Mouse (Mus musculus): ENCODE results near the gene Olfr689.
"Not testable (repeated sequence)": the region's sequence is repeated elsewhere in the genome, so short reads cannot be mapped to it uniquely, and the experiment has no call there.

Gene Olfr689

GRCm38 (mm10) chr7:105310865-105311264 is at the start of gene Olfr689:
TSS of gene Olfr689 (plus strand) at chr7:105311165.
- no peak for DNase-seq (ENCODE audit: low read depth, low spot score)

- DNase-seq (ENCODE audit: low read depth, low spot score): no peak
Observed at GRCm38 (mm10) chr7:105272426-105272825, 38.5 kb upstream of the Olfr689 start.

- no peak for DNase-seq (ENCODE audit: low read depth, low spot score)
Observed at GRCm38 (mm10) chr7:105287795-105288194, 23.2 kb upstream of the Olfr689 start, which contains the start of gene Olfr688. TSS of gene Olfr688 (plus strand) at chr7:105288095.

GRCm38 (mm10) chr7:105290051-105290450 is 20.9 kb upstream of the Olfr689 start:
- DNase-seq (ENCODE audit: low read depth, low spot score): no peak

- no peak for DNase-seq (ENCODE audit: low read depth, low spot score)
Observed at GRCm38 (mm10) chr7:105325302-105325701, 14.3 kb downstream of the Olfr689 start.

GRCm38 (mm10) chr7:105334004-105334403 is 23.0 kb downstream of the Olfr689 start, which contains the start of gene Olfr690:
TSS of gene Olfr690 (minus strand) at chr7:105334104.
- DNase-seq (ENCODE audit: low read depth, low spot score): no peak

GRCm38 (mm10) chr7:105342170-105342569 is 31.2 kb downstream of the Olfr689 start, which contains the start of gene Olfr691:
TSS of gene Olfr691 (minus strand) at chr7:105342270.
- no peak for DNase-seq (ENCODE audit: low read depth, low spot score)

- DNase-seq (ENCODE audit: low read depth, low spot score): no peak
Observed at GRCm38 (mm10) chr7:105342752-105343151, 31.8 kb downstream of the Olfr689 start.

GRCm38 (mm10) chr7:105356064-105356463 is 45.1 kb downstream of the Olfr689 start:
- DNase-seq (ENCODE audit: low read depth, low spot score): not testable (repeated sequence)

GRCm38 (mm10) chr7:105356487-105356886 is 45.5 kb downstream of the Olfr689 start:
- DNase-seq (ENCODE audit: low read depth, low spot score): not testable (repeated sequence)

- no peak for DNase-seq (ENCODE audit: low read depth, low spot score)
Observed at GRCm38 (mm10) chr7:105361713-105362112, 50.7 kb downstream of the Olfr689 start.

- DNase-seq (ENCODE audit: low read depth, low spot score): no peak
Observed at GRCm38 (mm10) chr7:105367268-105367667, 56.3 kb downstream of the Olfr689 start.

GRCm38 (mm10) chr7:105367930-105368329 is 57.0 kb downstream of the Olfr689 start, which contains the start of gene Olfr692:
TSS of gene Olfr692 (plus strand) at chr7:105368230.
- DNase-seq (ENCODE audit: low read depth, low spot score): no peak

GRCm38 (mm10) chr7:105368521-105368920 is 57.6 kb downstream of the Olfr689 start:
- DNase-seq (ENCODE audit: low read depth, low spot score): no peak
